Mouse (Mus musculus): ENCODE measurements at regions not wholly inside any gene's neighbourhood (a gene's known extent, or its start where the extent isn't known, plus 50 kb on each side); places are given as distances from the start of the nearest gene placed in this dataset.
A peak's percentile ranks its signal among the peaks of the same experiment; 100 is the strongest.

GRCm38 (mm10) chr1:80030635-80031034, 169.7 kb upstream of the Serpine2 start:
- DNase-seq (ENCODE audit: low spot score), result no peak

- DNase-seq (ENCODE audit: low spot score), result no peak
Measured at GRCm38 (mm10) chr1:80030224-80030623, 169.2 kb upstream of the Serpine2 start.

DNA sequence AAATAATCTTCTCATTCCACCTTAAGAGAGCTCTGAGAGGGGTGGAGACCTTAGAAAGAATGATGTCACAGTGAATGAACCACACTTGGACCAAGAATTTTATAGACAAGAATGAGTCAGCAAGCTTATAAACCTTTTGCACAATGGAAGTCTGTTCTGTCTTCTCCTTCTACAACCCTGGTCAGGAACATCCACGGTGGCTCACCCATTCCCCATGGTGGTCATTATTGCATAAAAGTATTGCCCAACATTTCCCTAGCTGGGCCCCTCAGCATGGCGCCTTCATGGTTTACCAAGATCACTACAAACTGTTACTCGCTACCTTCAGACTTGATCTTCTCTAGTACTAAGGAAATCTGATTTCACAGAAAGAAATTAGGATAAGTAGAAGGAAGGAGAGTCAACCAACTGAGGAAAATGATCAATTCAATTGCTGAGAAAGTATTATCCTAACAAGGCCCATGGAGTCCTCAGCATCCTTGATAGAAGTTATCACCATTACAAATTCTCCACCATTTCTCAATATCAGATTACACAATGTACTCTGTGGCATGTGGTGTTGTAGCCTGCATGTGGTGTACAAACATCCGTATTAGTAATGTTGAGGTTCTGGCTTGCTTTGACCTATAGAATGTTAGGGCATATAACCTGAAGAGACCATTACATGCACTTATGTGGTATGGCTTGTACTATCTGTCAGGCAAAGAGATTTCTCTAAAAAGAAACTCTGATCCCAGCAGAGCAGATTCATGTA, 165.1 kb upstream of the Serpine2 start:
- no peak for DNase-seq (ENCODE audit: low spot score)

- no peak for DNase-seq (ENCODE audit: low spot score)
Measured at GRCm38 (mm10) chr1:80023518-80024095, 162.6 kb upstream of the Serpine2 start.

DNA sequence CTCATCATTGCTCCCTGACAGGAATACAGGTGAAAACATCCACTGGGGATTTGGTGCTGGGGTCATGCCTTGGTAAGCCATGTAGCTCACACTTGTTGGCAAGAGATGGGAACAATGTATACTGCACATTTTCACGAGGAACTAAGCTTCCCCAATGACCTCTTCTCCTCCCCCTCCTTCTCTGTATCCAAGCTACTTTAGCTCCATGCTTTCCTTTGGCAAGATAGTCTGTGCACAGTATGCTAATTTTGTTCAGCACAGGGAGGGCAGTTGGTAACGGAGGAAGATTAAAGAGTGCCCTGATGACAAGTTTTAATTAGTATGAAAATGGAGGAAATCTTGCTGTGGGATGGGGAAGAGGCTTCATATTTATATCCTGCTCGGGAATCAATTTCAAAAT, 160.9 kb upstream of the Serpine2 start:
- no peak for DNase-seq (ENCODE audit: low spot score)

GRCm38 (mm10) chr1:80018391-80019065, 157.5 kb upstream of the Serpine2 start:
- DNase-seq (ENCODE audit: low spot score), result peak; percentile 51

DNA sequence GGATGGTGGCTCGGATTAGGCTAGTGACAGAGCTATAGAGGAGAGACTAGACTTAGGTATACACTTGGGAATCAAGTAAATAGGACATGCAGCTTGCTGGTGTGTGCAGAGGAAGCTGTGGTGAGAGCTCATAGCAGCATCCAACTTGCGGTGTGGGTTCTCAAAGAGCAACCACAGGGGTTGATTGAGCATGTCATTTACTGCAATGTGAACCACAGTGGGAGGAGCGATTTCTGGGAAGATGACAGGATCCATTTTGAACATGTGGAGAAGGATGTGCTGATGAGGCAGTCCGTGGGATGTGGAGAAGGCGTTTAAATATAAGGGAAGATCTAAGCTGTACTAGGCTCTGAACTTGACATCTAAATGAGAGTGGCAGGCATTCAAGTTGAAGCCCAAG, 154.5 kb upstream of the Serpine2 start:
- no peak for DNase-seq (ENCODE audit: low spot score)

- DNase-seq (ENCODE audit: low spot score), result no peak
Measured at GRCm38 (mm10) chr1:80014586-80014985, 153.6 kb upstream of the Serpine2 start.

GRCm38 (mm10) chr1:80010724-80011123, 149.7 kb upstream of the Serpine2 start:
- DNase-seq (ENCODE audit: low spot score), result no peak

- peak; percentile 22 for DNase-seq (ENCODE audit: low spot score)
Measured at GRCm38 (mm10) chr1:79999081-79999480, 138.1 kb upstream of the Serpine2 start.

DNA sequence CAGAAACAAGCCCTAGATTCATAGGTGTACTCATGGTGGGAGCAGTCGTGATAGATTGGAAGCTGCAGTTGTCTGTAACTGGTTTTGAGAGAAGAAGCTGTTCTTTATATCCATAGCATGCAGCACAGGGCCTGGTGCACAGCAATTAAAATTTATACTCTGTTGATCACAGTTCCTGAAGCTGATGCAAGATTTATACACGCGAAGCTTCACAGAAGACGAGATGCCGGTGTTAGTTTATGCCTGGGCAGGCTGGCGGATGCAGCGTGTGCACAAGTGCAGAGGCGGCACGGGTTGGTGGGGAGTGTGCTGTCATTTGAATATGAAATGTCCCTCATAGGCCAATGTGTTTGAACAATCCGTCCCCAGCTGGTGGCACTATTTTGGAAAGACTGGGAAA, 136.9 kb upstream of the Serpine2 start:
- no peak for DNase-seq (ENCODE audit: low spot score)

DNA sequence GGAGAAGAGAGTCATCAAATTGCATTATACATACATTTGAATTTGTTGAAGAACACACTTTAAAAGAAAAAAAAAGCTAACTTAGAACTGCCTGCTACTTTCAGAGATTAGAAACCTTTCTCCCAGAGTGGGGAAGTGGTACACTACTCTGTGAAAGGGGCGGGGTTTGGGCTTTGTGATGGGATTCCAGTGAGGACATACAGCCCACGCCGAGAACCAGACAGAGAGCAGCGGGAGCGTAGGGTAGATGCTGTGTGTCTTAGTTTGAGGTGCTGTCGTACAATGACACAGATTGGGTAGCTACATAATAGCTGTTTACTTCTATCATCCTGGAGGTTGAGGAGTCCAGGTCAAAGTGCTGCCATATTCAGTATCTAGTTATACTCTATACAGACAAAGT, 136.5 kb upstream of the Serpine2 start:
- DNase-seq (ENCODE audit: low spot score), result no peak

GRCm38 (mm10) chr1:79984721-79985120, 123.7 kb upstream of the Serpine2 start:
- DNase-seq (ENCODE audit: low spot score), result no peak

DNA sequence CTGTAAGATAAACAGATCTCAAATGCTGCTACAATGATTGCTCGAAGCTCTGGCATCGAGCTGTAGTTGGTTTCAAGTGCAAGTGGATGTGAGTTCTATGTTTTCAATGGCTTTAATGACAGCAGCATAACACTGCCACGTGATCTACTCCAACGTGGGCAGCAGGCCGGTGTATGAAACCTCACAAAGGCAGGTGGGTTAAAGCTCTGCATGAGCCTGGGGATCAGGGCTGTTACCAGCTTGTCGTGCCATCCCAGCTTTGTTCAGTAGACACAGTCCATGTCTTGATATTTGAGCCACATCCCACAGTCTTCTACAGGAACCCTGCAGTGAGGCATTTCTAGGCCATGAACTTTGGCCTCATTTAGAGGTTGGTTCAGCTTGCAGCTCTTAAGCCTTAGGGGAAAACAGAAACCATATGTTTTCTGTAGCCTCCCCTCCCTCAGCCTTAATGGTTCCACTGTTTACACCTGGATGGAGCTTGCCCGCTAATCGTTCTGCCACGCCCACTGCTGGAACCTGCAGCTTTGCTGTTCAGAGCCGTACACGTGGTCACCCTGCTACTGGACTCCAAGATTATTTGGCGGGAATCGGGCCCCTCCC, 121.8 kb upstream of the Serpine2 start:
- DNase-seq (ENCODE audit: low spot score), result no peak

DNA sequence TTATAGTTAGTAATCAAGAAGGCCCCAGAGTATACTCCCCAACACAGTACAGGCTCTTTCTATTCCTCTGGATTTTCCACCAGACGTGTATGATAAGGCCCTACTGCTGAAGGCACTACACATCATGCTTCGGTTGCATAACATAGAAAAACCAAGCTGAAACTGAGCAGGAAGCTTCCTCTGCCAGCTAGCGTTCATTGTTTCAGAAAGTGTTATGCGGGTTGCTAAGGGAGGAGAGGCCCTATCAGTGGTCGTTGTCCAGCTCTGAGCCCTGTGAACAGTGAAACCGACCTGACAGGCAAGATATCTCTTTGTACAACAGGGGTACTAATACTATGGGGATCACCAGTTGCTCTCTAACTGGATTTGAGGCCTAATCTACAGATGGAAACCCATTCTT, 118.9 kb upstream of the Serpine2 start:
- DNase-seq (ENCODE audit: low spot score), result no peak

DNA sequence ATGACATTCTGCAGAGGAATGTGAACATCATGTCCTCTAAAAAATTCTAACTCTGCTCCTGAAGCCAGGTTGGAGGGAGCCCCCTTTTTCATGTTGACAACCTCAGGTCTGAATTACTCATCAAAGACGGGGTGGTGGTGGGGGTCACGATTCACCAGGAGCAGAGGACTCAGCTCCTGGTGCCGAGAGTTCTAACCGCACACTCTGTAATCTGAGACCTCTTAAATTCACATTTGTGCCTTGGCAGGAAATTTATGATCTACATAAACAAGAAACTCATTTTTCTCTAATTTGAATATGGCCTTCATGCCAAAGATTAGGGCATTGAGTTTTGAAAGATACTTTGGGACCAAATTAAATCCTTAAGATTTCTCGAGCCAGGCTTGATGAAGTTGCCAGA, 117.2 kb upstream of the Serpine2 start:
- no peak for DNase-seq (ENCODE audit: low spot score)

DNA sequence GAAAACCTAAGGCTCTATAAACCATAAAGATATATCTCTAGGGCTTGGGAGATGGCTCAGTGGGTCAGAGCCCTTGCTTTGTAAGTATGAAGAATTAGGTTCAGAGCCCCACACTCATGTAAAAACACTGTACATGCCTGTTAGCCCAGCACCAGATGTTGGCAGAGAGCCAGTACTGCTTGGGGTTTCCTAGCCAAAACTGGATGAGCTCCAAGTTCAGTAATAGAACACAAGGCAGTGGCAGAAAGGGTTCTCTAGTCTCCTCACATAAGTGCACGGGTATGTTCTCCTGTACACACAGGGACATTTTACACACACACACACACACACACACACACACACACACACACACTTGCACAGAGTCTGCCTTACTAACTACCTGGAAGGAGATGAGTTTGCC, 95.1 kb upstream of the Serpine2 start:
- DNase-seq (ENCODE audit: low spot score), result no peak

GRCm38 (mm10) chr1:79944231-79944630, 83.3 kb upstream of the Serpine2 start:
- no peak for DNase-seq (ENCODE audit: low spot score)

GRCm38 (mm10) chr1:79932435-79932834, 71.5 kb upstream of the Serpine2 start:
- no peak for DNase-seq (ENCODE audit: low spot score)

DNA sequence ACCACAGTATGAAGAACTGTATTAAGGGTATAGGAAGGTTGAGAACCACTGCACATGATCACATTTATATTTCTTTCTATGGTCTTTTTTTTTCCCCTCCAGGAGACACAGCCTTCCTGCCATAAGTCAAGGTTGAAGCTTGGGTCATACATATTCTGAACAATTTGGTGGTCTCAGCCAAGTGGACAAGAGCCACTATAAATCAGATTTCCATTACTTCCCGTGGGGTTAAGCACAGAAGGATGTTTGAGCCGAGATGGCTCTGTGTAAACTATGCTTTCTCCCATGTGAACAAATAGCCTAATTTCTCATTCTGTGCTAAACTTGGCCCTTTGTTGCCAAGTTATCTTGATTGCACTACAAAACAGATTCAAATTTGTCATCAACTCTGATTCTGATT, 66.8 kb upstream of the Serpine2 start:
- no peak for DNase-seq (ENCODE audit: low spot score)

- no peak for DNase-seq (ENCODE audit: low spot score)
Measured at GRCm38 (mm10) chr1:79925776-79926175, 64.8 kb upstream of the Serpine2 start.

GRCm38 (mm10) chr1:79921890-79922289, 60.9 kb upstream of the Serpine2 start:
- DNase-seq (ENCODE audit: low spot score), result no peak

DNA sequence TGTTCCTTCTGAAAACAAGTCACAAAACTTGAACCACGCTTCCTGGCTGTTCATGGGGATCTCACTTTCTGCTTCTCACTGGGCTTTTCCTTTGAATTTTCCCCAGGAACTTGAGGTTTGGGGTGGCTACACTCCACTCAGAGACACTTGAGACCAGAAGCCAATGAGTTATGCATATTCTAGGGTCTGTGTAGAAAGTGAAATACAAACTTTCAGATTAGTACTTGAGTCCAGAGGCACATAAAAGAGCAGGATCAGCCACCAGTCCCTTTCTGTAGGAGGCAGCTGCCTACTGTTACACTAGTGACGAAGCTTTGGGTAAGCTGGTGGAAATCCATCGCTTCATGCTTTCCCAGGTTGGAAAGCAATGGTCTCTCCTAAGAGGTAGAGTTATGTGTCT, 60.4 kb upstream of the Serpine2 start:
- DNase-seq (ENCODE audit: low spot score), result no peak
